Mouse (Mus musculus): ENCODE results near the gene Gm45716. TPM values are rescaled to one million over a fixed set of nuclear protein-coding genes. Genes with fewer than 3 reads are reported as not detected.

Gm45716 gene
- polyA plus RNA-seq, 1 experiment from 2014 or later = 0.59 TPM

GRCm38 (mm10) chr11:90170014-90170320 is 17.5 kb upstream of the Gm45716 start:
- in situ Hi-C loops (cut with MboI; ENCODE audit: low pct_unique_long_range_greater_than_20kb) = loop anchor here (25.0 kb wide), 1 partner anchor 1083 kb away; no protein-coding TSS in a partner anchor
- ATAC-seq (peak; percentile 90), DNase-seq (ENCODE audit: low read depth, low spot score) (peak; percentile 4)
- ChIA-PET POLR2A (interaction anchor here (0.7 kb wide), 1 partner anchor 982 kb away, joined by 3 read pairs; no protein-coding TSS in a partner anchor), CTCF (interaction anchor here (0.7 to 3.2 kb wide), 15 partner anchors 8 to 624 kb away, joined by 3 to 12 read pairs (median 3); no protein-coding TSS in a partner anchor)
- peak; percentile 96 for TF ChIP-seq CTCF (IDR thresholded peaks at IDR 0.05)
- peaks cover 22% of the 10 kb centered on the region for H3K27me3 ChIP-seq

GRCm38 (mm10) chr11:90172331-90172730 is 15.2 kb upstream of the Gm45716 start:
- ATAC-seq (no peak), DNase-seq (ENCODE audit: low read depth, low spot score) (no peak)
- POLR2A ChIA-PET = no interaction called here
- in situ Hi-C loops (cut with MboI; ENCODE audit: low pct_unique_long_range_greater_than_20kb) = loop anchor here (25.0 kb wide), 1 partner anchor 1085 kb away; no protein-coding TSS in a partner anchor
- H3K27me3 ChIP-seq = peaks cover 25% of the 10 kb centered on the region
- CTCF ChIA-PET = interaction anchor here (1.8 to 3.2 kb wide), 2 partner anchors 17 to 183 kb away, joined by 3 to 7 read pairs; no protein-coding TSS in a partner anchor
- no peak for TF ChIP-seq CTCF (IDR thresholded peaks at IDR 0.05)

- CTCF ChIA-PET = no interaction called here
These were observed 11.7 kb upstream of the Gm45716 start for GRCm38 (mm10) chr11:90175634-90176300.

GRCm38 (mm10) chr11:90177389-90177788 is 10.1 kb upstream of the Gm45716 start:
- H3K27me3 ChIP-seq = peaks cover 42% of the 10 kb centered on the region
- CTCF ChIA-PET = interaction anchor here (1.3 kb wide), 1 partner anchor 10 kb away, joined by 3 read pairs; no protein-coding TSS in a partner anchor
- in situ Hi-C loops (cut with MboI; ENCODE audit: low pct_unique_long_range_greater_than_20kb) = no loop called here
- no peak for ATAC-seq
- TF ChIP-seq CTCF (IDR thresholded peaks at IDR 0.05) = no peak
- POLR2A ChIA-PET = interaction anchor here (0.8 kb wide), 1 partner anchor 122 kb away, joined by 7 read pairs; no protein-coding TSS in a partner anchor
- no peak for DNase-seq (ENCODE audit: low read depth, low spot score)

More at GRCm38 (mm10) chr11:90175634-90176300, 11.7 kb upstream of the Gm45716 start:
- H3K27me3 ChIP-seq = peaks cover 41% of the 10 kb centered on the region
- POLR2A ChIA-PET = no interaction called here
- no peak for TF ChIP-seq CTCF (IDR thresholded peaks at IDR 0.05)
- DNase-seq (ENCODE audit: low read depth, low spot score) (no peak), ATAC-seq (no peak)
- in situ Hi-C loops (cut with MboI; ENCODE audit: low pct_unique_long_range_greater_than_20kb) = no loop called here

GRCm38 (mm10) chr11:90183361-90183760 is 4.1 kb upstream of the Gm45716 start:
- in situ Hi-C loops (cut with MboI; ENCODE audit: low pct_unique_long_range_greater_than_20kb) = loop anchor here (10.0 kb wide), 1 partner anchor 121 kb away; no protein-coding TSS in a partner anchor
- CTCF ChIA-PET = interaction anchor here (0.7 to 2.3 kb wide), 6 partner anchors 14 to 135 kb away, joined by 3 to 10 read pairs (median 3); no protein-coding TSS in a partner anchor
- DNase-seq (ENCODE audit: low read depth, low spot score) (peak; percentile 15), ATAC-seq (no peak)
- peak; percentile 50 for TF ChIP-seq CTCF (IDR thresholded peaks at IDR 0.05)
- POLR2A ChIA-PET = interaction anchor here (0.5 kb wide), 1 partner anchor 66 kb away, joined by 3 read pairs; the partner anchor contains the start of gene Mmd
- peaks cover 24% of the 10 kb centered on the region for H3K27me3 ChIP-seq

- POLR2A ChIA-PET = no interaction called here
- in situ Hi-C loops (cut with MboI; ENCODE audit: low pct_unique_long_range_greater_than_20kb) = loop anchor here (5.0 to 10.0 kb wide), 2 partner anchors 120 to 433 kb away; no protein-coding TSS in a partner anchor
- TF ChIP-seq CTCF (IDR thresholded peaks at IDR 0.05) = no peak
- peaks cover 19% of the 10 kb centered on the region for H3K27me3 ChIP-seq
- DNase-seq (ENCODE audit: low read depth, low spot score) (no peak), ATAC-seq (no peak)
- CTCF ChIA-PET = interaction anchor here (1.4 to 2.3 kb wide), 2 partner anchors 13 to 122 kb away, joined by 3 to 10 read pairs; no protein-coding TSS in a partner anchor
These were observed 2.7 kb upstream of the Gm45716 start for GRCm38 (mm10) chr11:90184756-90185155.

GRCm38 (mm10) chr11:90190156-90190555 is 2.7 kb downstream of the Gm45716 start:
- ATAC-seq (no peak), DNase-seq (ENCODE audit: low read depth, low spot score) (no peak)
- TF ChIP-seq CTCF (IDR thresholded peaks at IDR 0.05) = no peak
- in situ Hi-C loops (cut with MboI; ENCODE audit: low pct_unique_long_range_greater_than_20kb) = no loop called here
- no peaks in the 10 kb centered on the region for H3K27me3 ChIP-seq
- POLR2A ChIA-PET = no interaction called here
- CTCF ChIA-PET = no interaction called here

GRCm38 (mm10) chr11:90194946-90195345 is 7.5 kb downstream of the Gm45716 start:
- ATAC-seq (no peak), DNase-seq (ENCODE audit: low read depth, low spot score) (no peak)
- TF ChIP-seq CTCF (IDR thresholded peaks at IDR 0.05) = no peak
- in situ Hi-C loops (cut with MboI; ENCODE audit: low pct_unique_long_range_greater_than_20kb) = no loop called here
- ChIA-PET POLR2A (interaction anchor here (0.7 kb wide), 1 partner anchor 49 kb away, joined by 6 read pairs; no protein-coding TSS in a partner anchor), CTCF (no interaction called here)
- no peaks in the 10 kb centered on the region for H3K27me3 ChIP-seq

- TF ChIP-seq CTCF (IDR thresholded peaks at IDR 0.05) = no peak
- H3K27me3 ChIP-seq = no peaks in the 10 kb centered on the region
- ChIA-PET POLR2A (no interaction called here), CTCF (interaction anchor here (1.2 kb wide), 1 partner anchor 60 kb away, joined by 3 read pairs; no protein-coding TSS in a partner anchor)
- ATAC-seq (no peak), DNase-seq (ENCODE audit: low read depth, low spot score) (no peak)
- in situ Hi-C loops (cut with MboI; ENCODE audit: low pct_unique_long_range_greater_than_20kb) = no loop called here
These were observed 8.5 kb downstream of the Gm45716 start for GRCm38 (mm10) chr11:90195756-90196520.

GRCm38 (mm10) chr11:90196521-90197215 is 9.2 kb downstream of the Gm45716 start:
- no peak for ATAC-seq
- TF ChIP-seq CTCF (IDR thresholded peaks at IDR 0.05) = no peak
- POLR2A ChIA-PET = no interaction called here
- DNase-seq (ENCODE audit: low read depth, low spot score) = no peak
- in situ Hi-C loops (cut with MboI; ENCODE audit: low pct_unique_long_range_greater_than_20kb) = no loop called here
- H3K27me3 ChIP-seq = no peaks in the 10 kb centered on the region
- CTCF ChIA-PET = interaction anchor here (1.2 kb wide), 1 partner anchor 60 kb away, joined by 3 read pairs; no protein-coding TSS in a partner anchor
